8 mouse cellular contexts compared by ENCODE assay signal in the genomic region with DNA sequence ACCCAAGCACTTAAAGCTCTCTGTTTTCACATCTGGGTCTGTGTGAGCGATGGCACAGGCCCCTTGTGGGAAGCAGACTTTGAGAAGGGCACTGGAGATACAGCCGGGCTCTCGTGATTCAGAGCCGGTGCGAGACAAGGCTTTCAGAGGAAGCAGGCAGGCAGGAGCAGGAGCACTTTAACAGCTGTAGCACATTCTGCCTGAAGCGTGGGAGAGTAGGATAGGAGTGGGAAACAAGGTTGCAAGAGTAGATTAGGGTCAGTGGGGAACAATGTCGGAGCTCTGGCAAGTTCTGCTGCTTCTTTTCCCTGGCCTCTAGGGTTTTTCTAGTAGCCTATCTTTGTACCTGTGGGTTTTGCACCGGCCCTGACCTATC. TPM values are rescaled to one million over a fixed set of nuclear protein-coding genes. Genes with fewer than 3 reads are reported as not detected.
DNase-seq lines count a peak whose midpoint lies in the region; ATAC-seq and TF ChIP-seq lines count a peak whose summit lies in the region.

No protein-coding gene starts in this region.

- peaks cover 42% of the 10 kb centered on the region for H3K79me2 ChIP-seq in myocyte (ENCODE audit: control insufficient read depth, insufficient read depth)

- peak overlapping the region; percentile 44 for H3K4me3 ChIP-seq in lung, embryonic 16.5 days (ENCODE audit: low read length)
- peak overlapping the region; percentile 63 for H3K4me3 ChIP-seq in erythroblast, embryonic 14.5 days (replicated peaks)
- peak overlapping the region; percentile 35 for H3K4me3 ChIP-seq in intestine, embryonic 15.5 days (replicated peaks)
- no peak overlapping the region for H3K4me3 ChIP-seq in myocyte

- H3K27me3 ChIP-seq in lung, embryonic 16.5 days (ENCODE audit: control insufficient read depth, insufficient read depth, low read depth, low read length) = no peaks in the 10 kb centered on the region
- no peaks in the 10 kb centered on the region for H3K27me3 ChIP-seq in erythroblast, embryonic 14.5 days (ENCODE audit: control insufficient read depth)
- no peaks in the 10 kb centered on the region for H3K27me3 ChIP-seq in intestine, embryonic 15.5 days (replicated peaks)
- H3K27me3 ChIP-seq in myocyte (ENCODE audit: control insufficient read depth, insufficient read depth, insufficient read length) = no peaks in the 10 kb centered on the region

- ATAC-seq in lung, embryonic 16.5 days (ENCODE audit: low read depth) = no peak
- ATAC-seq in intestine, embryonic 15.5 days = 0 out of 2 replicates have a peak, but pooled peaks have one; percentile 0

- 19% methylated on average over 8 of the region's 8 CpGs for WGBS in lung, embryonic 16.5 days
- WGBS in intestine, embryonic 15.5 days = 20% methylated on average over 8 of the region's 8 CpGs

- peak overlapping the region; percentile 86 for H3K27ac ChIP-seq in lung, embryonic 16.5 days (ENCODE audit: low read length)
- peak overlapping the region; percentile 73 for H3K27ac ChIP-seq in intestine, embryonic 15.5 days

- 0 out of 2 replicates have a peak, but pooled peaks cover 2% of the 10 kb centered on the region for H3K36me3 ChIP-seq in lung, embryonic 16.5 days (ENCODE audit: control insufficient read depth, insufficient read depth, low read length)
- peaks cover 70% of the 10 kb centered on the region for H3K36me3 ChIP-seq in erythroblast, embryonic 14.5 days (ENCODE audit: control insufficient read depth)
- H3K36me3 ChIP-seq in intestine, embryonic 15.5 days = no peaks in the 10 kb centered on the region
- no peaks in the 10 kb centered on the region for H3K36me3 ChIP-seq in myocyte (ENCODE audit: control insufficient read depth, insufficient read depth)

- peak overlapping the region; percentile 64 for H3K4me2 ChIP-seq in lung, embryonic 16.5 days (ENCODE audit: low read depth, low read length)
- peak overlapping the region; percentile 69 for H3K4me2 ChIP-seq in intestine, embryonic 15.5 days (replicated peaks)
- H3K4me2 ChIP-seq in myocyte (ENCODE audit: low read depth) = peak overlapping the region; percentile 30

- no peaks in the 10 kb centered on the region for H3K9me3 ChIP-seq in lung, embryonic 16.5 days (ENCODE audit: control insufficient read depth, low read length)
- no peaks in the 10 kb centered on the region for H3K9me3 ChIP-seq in erythroblast, embryonic 14.5 days (ENCODE audit: control insufficient read depth, low read length)
- H3K9me3 ChIP-seq in intestine, embryonic 15.5 days = no peaks in the 10 kb centered on the region

- DNase-seq in lung, postnatal 4 days = no peak
- DNase-seq in layer of hippocampus, postnatal 14 days (ENCODE audit: low spot score in 2 of 2) = no peak
- DNase-seq in frontal cortex, postnatal 25 days (ENCODE audit: low spot score in 2 of 2) = no peak
- no peak for DNase-seq in T-cell, adult 2 months (ENCODE audit: low spot score)

- no peak overlapping the region for H3ac ChIP-seq in myocyte (ENCODE audit: control insufficient read depth, insufficient read length)

- no peak for TF ChIP-seq POLR2A in myocyte (IDR thresholded peaks at IDR 0.05; ENCODE audit: insufficient read length, low read depth)

- peak overlapping the region; percentile 63 for H3K9ac ChIP-seq in lung, embryonic 16.5 days (ENCODE audit: low read length)
- H3K9ac ChIP-seq in intestine, embryonic 15.5 days = peak overlapping the region; percentile 33

- peaks cover 55% of the 10 kb centered on the region for H3K4me1 ChIP-seq in lung, embryonic 16.5 days (replicated peaks; ENCODE audit: control insufficient read depth, insufficient read depth, low read length)
- peaks cover 66% of the 10 kb centered on the region for H3K4me1 ChIP-seq in erythroblast, embryonic 14.5 days (ENCODE audit: control insufficient read depth)
- peaks cover 31% of the 10 kb centered on the region for H3K4me1 ChIP-seq in intestine, embryonic 15.5 days (replicated peaks)

TF ChIP-seq in myocyte, 11 proteins besides CTCF, POLR2A, EP300 and RAD21:
- TF ChIP-seq TCF12 (IDR thresholded peaks at IDR 0.05; ENCODE audit: insufficient read depth, poor library complexity, severe bottlenecking) (no peak), POLR2AphosphoS2 (IDR thresholded peaks at IDR 0.05; ENCODE audit: insufficient read length, low read depth) (no peak), TCF3 (IDR thresholded peaks at IDR 0.05; ENCODE audit: insufficient read length, low read depth) (no peak), SRF (IDR thresholded peaks at IDR 0.05; ENCODE audit: control insufficient read depth, insufficient read length, low read depth) (no peak), CEBPB (IDR thresholded peaks at IDR 0.05; ENCODE audit: insufficient read depth, poor library complexity, severe bottlenecking) (no peak), USF1 (IDR thresholded peaks at IDR 0.05; ENCODE audit: low read depth) (no peak), MAX (IDR thresholded peaks at IDR 0.05; ENCODE audit: low read depth) (no peak), MYOD1 (IDR thresholded peaks at IDR 0.05; ENCODE audit: control insufficient read depth in 1 of 3, insufficient read length in 2 of 3, low read depth in 2 of 3) (no peak)

RNA-seq across cellular contexts. Expression of a gene that starts 5.3 kb away (rescaled TPM):
- 39.1 and 43.1 TPM in 2 replicates for polyA plus RNA-seq in lung, embryonic 16.5 days (2015; fragmentation: Nextera tagmentation; extraction: Ambion mirVana)
- polyA plus RNA-seq in erythroblast, embryonic 14.5 days (2012) = 0.82 and 0.86 TPM in 2 replicates
- polyA plus RNA-seq in intestine, embryonic 15.5 days (2015; fragmentation: Nextera tagmentation; extraction: Ambion mirVana) = 30.9 and 33.8 TPM in 2 replicates
- 10.1 TPM for polyA plus RNA-seq in myocyte (2012; fragmentation: generic; extraction: Trizol)
- total RNA-seq in layer of hippocampus, postnatal 14 days (2021) = 10 to 100 TPM; 44.0 to 47.7 TPM

RNA-seq across cellular contexts. Expression of a gene that starts 5.6 kb away (rescaled TPM):
- 14.0 and 14.5 TPM in 2 replicates for polyA plus RNA-seq in lung, embryonic 16.5 days (2015; fragmentation: Nextera tagmentation; extraction: Ambion mirVana)
- 0.65 and 0.69 TPM in 2 replicates for polyA plus RNA-seq in erythroblast, embryonic 14.5 days (2012)
- 26.1 and 27.0 TPM in 2 replicates for polyA plus RNA-seq in intestine, embryonic 15.5 days (2015; fragmentation: Nextera tagmentation; extraction: Ambion mirVana)
- polyA plus RNA-seq in myocyte (2012; fragmentation: generic; extraction: Trizol) = 3.6 TPM
- 1 to 10 TPM; 6.0 to 6.3 TPM for total RNA-seq in layer of hippocampus, postnatal 14 days (2021)

RNA-seq across cellular contexts. Expression of a gene that starts 35.0 kb away (rescaled TPM):
- polyA plus RNA-seq in lung, embryonic 16.5 days (2015; fragmentation: Nextera tagmentation; extraction: Ambion mirVana) = 3.8 and 4.3 TPM in 2 replicates
- 0.09 and 0.25 TPM in 2 replicates for polyA plus RNA-seq in erythroblast, embryonic 14.5 days (2012)
- polyA plus RNA-seq in intestine, embryonic 15.5 days (2015; fragmentation: Nextera tagmentation; extraction: Ambion mirVana) = 2.6 and 2.9 TPM in 2 replicates
- 0.05 TPM for polyA plus RNA-seq in myocyte (2012; fragmentation: generic; extraction: Trizol)
- 1 to 10 TPM in 1 of 2 experiments, under 1 TPM in 1; 0.86 to 1.5 TPM for total RNA-seq in layer of hippocampus, postnatal 14 days (2021)
